Mouse (Mus musculus): ENCODE data around the gene Doxl2.

Gene Doxl2

GRCm38 (mm10) chr6:49009161-49009555, 34.4 kb downstream of the Doxl2 start:
- DNase-seq (ENCODE audit: low read depth, low spot score) = no peak

GRCm38 (mm10) chr6:49009665-49010064, 34.9 kb downstream of the Doxl2 start:
- no peak for DNase-seq (ENCODE audit: low read depth, low spot score)

DNA sequence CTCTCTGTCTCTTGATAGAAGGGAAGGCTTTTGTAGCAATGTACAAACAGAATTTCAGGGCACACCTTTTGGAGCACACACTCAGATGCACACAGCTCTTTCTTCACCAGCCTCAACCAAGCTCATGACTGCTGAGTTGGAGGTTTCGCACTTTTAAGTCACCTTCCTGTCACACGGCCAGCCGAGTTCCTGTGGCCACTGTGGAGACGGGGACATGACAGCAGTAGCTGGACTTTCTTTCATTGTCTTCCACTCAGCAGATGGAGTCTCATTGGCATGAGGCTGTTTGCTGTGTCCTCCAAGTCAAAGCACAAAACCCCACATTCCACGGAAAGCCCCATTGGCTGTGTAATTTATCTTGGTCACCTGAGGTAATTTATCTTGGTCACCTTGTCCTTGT, 36.4 kb downstream of the Doxl2 start:
- no peak for DNase-seq (ENCODE audit: low read depth, low spot score)

- DNase-seq (ENCODE audit: low read depth, low spot score) = no peak
Measured at GRCm38 (mm10) chr6:49013023-49013422, 38.3 kb downstream of the Doxl2 start.

DNA sequence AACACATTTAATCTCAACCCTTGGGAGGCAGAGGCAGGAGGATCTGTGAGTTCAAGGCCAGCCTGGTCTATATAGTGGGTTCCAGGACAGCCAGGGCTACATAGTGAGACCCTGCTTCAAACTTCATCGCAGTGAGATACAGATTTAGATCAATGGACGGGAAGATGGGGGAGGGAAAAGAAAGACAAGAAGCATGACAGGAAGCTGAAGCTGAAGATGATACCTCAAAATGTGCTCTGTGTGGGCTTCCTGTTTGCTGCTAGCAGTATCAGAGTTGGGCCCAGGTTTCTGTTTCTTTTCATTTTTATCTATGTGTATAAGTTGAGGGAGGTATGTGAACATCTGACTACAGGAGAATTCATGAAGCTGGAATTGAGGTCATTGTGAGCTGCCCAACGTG, 38.7 kb downstream of the Doxl2 start:
- no peak for DNase-seq (ENCODE audit: low read depth, low spot score)

GRCm38 (mm10) chr6:49017150-49017549, 42.4 kb downstream of the Doxl2 start:
- DNase-seq (ENCODE audit: low read depth, low spot score) = no peak

DNA sequence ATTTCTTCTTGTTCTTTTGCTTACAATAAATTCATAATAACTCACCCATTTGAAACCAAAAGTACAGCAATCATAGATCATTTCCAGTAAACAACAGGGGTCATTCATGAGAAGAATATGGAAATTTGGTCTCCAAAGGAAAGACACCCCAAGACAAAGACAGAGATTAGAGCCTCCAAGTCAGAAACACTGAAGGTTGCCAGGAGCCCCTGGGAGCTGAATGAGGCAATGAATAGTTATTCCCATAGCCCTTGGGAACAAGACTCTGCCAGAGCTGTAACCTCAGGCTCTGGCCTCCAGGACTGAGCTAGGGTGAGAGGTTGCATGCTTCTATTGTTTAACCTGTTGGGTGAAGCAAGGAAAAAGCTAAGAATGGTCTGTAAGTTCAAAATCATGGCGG, 44.6 kb downstream of the Doxl2 start:
- DNase-seq (ENCODE audit: low read depth, low spot score) = no peak

- no peak for DNase-seq (ENCODE audit: low read depth, low spot score)
Measured at GRCm38 (mm10) chr6:49021141-49022012, 46.6 kb downstream of the Doxl2 start.

- DNase-seq (ENCODE audit: low read depth, low spot score) = no peak
Measured at GRCm38 (mm10) chr6:49022384-49022783, 47.6 kb downstream of the Doxl2 start.

- DNase-seq (ENCODE audit: low read depth, low spot score) = no peak
Measured at GRCm38 (mm10) chr6:49023315-49023714, 48.6 kb downstream of the Doxl2 start.

GRCm38 (mm10) chr6:49025290-49025689, 50.5 kb downstream of the Doxl2 start:
- no peak for DNase-seq (ENCODE audit: low read depth, low spot score)

DNA sequence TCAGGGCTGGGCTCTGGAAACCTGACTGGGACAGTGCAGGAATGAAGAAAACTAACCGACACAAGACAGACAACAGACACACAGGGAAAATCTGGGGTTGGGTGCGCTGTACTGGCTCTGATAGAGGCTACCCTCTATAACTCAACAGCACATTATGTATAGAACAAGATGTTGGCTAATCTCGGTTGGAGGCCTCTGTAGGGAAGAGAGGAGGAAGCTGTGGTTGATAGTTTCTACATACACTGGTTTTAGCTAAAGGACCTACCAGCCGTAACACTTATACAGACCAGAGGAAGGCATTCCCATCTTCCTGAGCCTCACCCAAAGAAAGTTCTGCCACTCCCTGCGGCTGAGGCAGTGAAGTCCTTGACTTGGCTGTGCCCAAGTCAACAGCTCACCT, 51.7 kb downstream of the Doxl2 start:
- DNase-seq (ENCODE audit: low read depth, low spot score) = no peak

DNA sequence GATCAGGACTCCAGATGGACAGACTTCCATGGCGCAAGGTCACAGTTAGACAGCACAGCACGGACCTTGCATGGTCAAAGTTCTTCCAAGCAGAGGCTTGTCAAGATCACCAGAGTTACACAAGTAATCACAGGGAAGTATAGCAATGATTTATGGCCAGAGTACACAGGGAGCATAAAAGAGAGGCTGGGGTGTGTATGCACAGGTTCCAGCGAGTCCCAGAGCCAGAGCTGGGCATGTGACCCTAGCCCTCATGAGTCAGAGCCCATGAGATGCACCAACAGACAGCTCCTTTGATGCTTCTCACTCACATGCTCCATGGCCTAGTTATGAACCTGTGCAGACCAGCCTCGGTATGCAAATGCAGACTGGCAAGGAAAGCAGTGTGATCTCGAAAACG, 53.3 kb downstream of the Doxl2 start:
- no peak for DNase-seq (ENCODE audit: low read depth, low spot score)
